Mouse (Mus musculus) kidney, adult 11 months (tissue): ENCODE measurements around the gene Tomm20l.
A peak's percentile ranks its signal among the peaks of the same experiment; 100 is the strongest.
"Not testable (repeated sequence)": the region's sequence is repeated elsewhere in the genome, so short reads cannot be mapped to it uniquely, and the experiment has no call there.

ENCODE experiments used
- DNase-seq: peaks from one replicate; pipeline ENCODE4 v3.0.0; 2022

Tomm20l gene

GRCm38 (mm10) chr12:71111331-71111730, at the start of gene Tomm20l:
Gene Tomm20l (plus strand): TSS chr12:71111428.
- peak; percentile 64 for DNase-seq

DNA sequence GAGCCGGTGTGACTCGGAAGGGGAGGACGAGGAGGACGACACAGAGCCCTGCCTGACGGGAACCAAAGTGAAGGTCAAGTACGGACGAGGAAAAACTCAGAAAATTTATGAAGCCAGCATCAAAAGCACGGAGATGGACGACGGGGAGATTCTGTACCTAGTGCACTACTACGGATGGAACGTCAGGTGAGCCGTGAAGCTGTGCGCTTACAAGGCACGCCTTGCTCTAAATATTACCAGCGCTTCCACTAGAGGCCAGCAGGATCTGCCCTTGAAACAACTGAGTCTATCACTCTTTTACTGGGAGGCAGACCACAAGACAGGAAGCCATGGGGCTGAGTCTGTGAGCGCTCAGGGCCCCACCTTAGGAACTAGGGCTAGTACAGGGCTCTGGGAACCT, 41.4 kb upstream of the Tomm20l start:
- DNase-seq, result no peak

DNA sequence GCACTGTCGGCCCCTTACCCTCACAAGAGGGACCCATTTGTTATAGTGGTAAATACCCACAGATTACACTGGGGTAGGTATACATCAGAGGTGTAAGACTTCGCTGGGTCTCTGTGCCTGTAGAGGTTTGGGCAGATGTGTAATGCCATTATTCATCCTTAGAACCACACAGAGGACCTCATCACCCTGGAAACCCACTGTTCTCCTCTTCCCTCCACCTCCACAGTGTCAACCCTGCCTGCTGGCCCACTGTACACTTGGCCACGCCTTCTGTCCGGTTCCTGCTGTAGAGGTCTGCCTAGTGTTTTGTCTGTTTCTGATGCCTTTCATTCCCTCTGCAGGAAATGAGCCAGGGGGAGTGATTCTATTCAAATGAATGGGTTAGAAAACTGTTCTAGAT, 39.2 kb upstream of the Tomm20l start:
- DNase-seq, result no peak

DNA sequence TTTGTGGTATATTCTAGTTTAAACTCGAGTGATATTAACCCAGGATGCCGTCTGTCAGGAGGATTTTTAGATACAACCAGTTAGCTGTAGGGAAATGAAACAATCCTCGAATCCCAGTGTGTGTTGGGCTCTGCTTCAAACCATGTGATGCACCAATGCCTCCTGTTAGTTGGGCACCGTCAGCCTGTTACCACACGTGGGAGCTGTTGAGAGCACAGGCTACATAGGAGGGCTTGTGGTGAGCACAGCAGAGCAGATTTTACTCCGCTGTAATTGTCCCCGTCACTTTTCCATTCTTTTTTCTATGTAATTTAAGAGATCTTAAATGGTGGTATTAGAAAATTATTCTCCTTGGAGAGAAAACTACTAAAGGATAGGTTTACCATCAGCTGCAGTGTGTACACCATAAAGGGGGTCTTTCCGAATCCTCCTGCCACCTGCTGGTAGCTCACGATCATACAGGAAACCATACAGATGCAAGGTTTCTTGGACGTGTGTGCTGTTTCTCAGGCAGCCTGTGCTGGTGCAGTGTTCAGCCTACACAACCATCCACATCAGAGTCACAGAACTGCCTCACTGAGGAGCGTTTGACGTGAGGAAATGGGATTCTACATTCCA, 38.0 kb upstream of the Tomm20l start:
- peak; percentile 33 for DNase-seq

DNA sequence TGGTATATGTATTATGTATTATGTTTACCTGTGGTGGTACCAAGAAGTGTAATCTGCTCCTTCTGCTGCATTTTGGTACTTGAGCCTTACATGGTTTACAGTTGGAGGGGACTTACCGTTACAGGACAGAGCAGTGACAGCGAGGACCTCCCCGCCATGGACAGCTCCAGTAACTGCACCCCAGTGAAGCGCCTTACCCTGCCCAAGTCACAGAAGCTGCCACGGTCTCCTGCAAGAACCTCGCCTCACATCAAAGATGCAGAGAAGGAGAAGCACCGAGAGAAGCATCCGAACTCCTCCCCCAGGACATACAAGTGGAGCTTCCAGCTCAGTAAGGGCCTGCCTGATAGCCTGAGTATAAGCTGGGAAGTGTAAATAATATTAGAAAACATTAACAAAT, 24.9 kb upstream of the Tomm20l start:
- DNase-seq, result no peak

- not testable (repeated sequence) for DNase-seq
These were observed 7.0 kb upstream of the Tomm20l start for GRCm38 (mm10) chr12:71104275-71104674.

- no peak for DNase-seq
These were observed 3.9 kb upstream of the Tomm20l start for GRCm38 (mm10) chr12:71107216-71107771.

DNA sequence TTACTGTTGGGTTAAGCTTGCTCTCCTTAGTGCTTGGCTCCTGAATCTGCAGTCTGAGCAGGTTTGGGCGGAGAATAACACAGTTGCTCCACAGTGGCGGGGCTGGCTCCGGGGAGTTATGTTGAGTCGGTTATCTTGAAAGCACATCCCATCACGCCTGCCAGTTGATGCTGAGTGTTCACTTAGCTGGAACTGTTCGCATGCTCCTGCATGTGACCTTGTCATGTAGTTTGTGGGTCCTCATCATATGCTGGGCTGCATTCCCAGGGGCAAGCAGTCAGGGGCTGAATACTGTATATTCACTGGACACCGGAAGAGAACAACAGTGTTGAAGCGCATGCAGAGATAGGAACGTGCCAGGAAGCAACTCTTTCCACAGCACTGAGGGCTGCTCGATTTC, 1.8 kb downstream of the Tomm20l start:
- DNase-seq, result no peak

DNA sequence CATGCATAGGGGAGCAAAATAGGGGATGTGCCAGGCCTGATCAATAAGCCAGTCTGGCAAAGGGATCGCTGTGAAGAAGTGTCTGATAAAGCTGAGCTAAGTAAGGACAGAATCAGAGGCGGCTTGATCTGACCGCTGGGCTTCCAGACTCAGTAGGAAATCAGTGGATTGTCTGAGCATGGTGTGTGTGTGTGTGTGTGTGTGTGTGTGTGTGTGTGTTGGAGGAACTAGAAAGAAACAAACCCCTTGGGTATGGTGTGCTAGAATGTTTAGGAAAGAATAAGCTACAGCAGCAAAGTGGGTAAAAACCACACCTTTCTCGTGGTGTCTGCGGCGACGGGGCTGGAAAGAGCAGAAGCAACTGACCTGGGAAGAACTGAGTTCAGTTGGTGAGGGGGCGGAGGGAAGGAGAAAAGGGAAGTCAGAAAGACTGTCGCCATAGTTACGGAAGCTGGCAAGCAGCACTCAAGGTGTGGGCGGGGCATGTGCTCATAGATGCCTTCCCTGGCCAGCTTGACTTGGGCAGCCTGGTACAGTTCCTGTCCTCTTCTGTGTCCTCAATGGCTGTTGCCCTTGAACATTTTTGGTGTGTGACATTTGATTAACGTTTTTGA, 2.6 kb downstream of the Tomm20l start:
- peak; percentile 51 for DNase-seq

DNA sequence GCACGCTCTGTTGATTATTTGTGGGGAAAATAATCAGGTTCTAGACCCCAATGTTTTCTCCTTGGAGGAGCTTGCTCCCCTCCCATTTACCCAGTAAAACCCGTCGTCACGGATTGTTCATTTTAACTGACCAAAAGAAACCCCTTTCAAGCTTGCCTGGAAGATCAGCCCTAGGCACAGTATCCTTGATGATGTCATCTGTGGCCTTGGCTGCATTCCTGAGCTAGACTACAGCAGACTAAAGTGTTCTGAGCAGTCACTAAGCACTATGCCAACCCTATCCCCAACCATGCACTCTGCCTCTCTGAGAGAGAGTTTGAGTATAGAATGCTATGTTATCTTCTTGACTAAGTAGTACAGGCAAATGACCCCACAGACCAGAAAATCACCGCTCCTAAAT, 5.2 kb downstream of the Tomm20l start:
- no peak for DNase-seq

DNA sequence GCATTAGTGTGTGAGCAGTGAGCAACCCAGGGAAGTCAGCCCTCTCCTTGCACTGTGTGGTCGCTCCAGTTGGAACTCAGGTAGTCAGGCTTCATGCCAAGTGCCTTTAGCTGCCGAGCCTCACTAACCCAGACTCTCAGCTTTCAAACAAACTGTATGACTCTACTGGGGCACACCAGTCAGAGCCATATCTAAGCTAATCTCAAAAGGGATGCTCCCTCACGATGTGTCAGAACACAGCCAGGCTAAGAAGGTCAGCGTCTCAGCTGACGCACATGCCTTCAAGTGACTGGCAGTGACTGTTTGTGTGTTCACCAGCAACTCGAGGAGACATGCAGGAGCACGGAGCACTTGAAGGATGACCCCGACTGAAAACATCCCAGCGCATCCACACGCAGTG, 11.5 kb downstream of the Tomm20l start:
- DNase-seq, result no peak

DNA sequence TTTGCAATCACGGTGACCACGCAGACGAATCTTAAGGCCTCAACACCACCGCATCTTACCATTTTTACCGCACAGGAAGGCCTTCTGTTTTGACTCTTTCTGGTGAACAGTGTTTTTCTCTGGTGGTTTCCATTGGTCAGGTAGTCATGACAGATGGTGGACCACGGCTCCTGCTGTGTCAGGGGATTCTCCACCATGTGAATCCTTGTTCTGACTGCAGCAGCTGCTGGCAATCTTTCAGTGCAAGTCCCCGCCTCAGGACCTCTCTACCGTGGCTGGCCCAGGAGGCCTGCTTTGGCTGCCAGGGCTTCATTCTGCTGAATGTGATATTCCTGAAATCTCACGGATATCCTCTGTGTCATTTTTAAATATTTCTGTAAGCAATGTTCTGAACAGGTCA, 12.1 kb downstream of the Tomm20l start:
- DNase-seq, result no peak

DNA sequence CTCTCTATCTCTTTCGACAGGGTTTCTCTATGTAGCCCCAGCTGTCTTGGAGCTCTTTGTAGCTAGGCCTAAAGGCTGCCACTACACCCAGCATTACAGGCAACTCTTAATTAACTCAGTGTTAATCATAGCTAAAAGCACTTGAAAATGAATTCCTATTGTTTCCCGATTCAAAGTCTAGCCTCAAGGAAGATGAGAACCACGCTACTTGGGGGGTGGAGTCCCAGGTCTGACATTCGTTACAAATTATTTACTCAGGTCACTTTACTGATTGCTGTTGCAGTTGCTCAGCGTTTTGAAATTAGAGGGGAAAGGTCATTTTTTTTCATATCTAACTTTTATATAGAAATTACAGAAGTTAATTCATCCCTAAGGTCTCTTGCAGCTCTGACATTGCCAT, 24.4 kb downstream of the Tomm20l start:
- no peak for DNase-seq

- peak; percentile 77 for DNase-seq
These were observed 25.1 kb downstream of the Tomm20l start, which contains the start of the genes Timm9 and 2700049A03Rik for GRCm38 (mm10) chr12:71136130-71136973. Gene Timm9 (minus strand): TSS chr12:71136684. Gene 2700049A03Rik (plus strand): TSS chr12:71136848.

GRCm38 (mm10) chr12:71136974-71137491, 25.8 kb downstream of the Tomm20l start:
- DNase-seq, result peak; percentile 74

DNA sequence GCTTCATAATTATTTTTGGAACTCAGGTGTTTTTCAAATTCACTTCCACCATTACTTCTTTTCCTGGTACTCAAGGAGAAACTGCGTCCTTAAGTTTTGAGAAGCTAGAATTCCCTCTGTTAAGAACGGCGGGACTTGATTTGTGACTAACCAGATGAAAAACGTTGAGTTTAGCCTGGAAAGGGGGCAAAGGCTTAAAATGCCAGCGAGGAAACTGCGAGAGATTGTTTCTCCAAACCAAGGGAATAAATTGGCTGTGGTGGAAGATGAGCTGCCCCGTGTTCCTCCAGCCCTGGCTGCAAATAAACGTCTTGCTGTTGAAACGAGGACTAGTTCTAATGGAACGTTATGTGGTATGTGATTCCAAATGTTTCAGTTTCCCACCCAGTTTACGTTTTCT, 26.5 kb downstream of the Tomm20l start:
- no peak for DNase-seq

DNA sequence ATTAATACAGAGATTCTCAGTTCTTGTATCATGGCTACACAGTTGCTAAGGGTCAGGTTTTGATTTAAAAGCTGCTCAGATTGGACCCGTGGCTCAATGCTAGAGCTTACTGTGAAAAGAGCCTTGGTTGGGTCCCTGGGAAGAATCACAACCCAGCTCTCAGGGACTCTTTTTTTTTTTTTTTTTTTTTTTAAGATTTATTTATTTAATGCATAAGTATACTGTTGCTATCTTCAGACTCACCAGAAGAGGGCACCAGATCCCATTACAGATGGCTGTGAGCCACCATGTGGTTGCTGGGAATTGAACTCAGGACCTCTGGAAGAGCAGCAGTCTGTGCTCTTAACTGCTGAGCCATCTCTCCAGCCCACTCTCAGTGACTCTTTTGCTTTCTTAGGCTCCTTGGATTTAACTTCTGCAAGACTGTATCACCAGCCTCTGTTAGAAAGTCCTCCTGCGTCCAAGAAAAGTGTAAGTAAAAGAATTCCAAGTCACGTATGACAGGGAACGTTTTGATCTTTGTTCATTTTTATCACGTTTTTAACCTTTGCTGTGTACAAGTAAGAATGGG, 28.1 kb downstream of the Tomm20l start:
- DNase-seq, result no peak

GRCm38 (mm10) chr12:71141189-71141588, 30.0 kb downstream of the Tomm20l start:
- no peak for DNase-seq

GRCm38 (mm10) chr12:71147641-71148040, 36.4 kb downstream of the Tomm20l start:
- DNase-seq, result no peak

DNA sequence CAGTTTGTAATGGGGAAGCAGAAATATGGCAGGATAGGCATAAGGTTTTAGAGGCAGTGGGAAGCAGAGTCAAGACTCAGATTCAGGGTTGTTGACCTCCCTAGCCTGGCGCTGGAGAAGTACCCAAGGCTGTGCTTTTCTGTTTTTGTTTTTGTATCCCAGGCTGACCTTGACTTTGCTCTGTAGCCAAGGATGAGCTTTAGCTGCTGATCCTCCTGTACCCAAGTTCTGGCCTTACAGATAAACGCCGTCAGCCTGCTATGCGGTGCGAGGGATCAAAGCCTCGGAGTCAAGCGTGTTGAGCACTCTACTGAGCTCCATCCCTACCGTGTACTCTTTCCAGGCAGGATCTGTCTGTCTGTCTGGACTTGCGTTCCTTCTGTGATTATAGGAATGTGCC, 37.6 kb downstream of the Tomm20l start:
- no peak for DNase-seq

- no peak for DNase-seq
These were observed 38.2 kb downstream of the Tomm20l start for GRCm38 (mm10) chr12:71149456-71149855.

GRCm38 (mm10) chr12:71150167-71150566, 38.9 kb downstream of the Tomm20l start:
- no peak for DNase-seq

- DNase-seq, result no peak
These were observed 43.8 kb downstream of the Tomm20l start for GRCm38 (mm10) chr12:71154979-71155378.
